Mouse (Mus musculus) bone marrow, adult 2 months (tissue): ENCODE data around the gene Disp3. TPM values are rescaled to one million over a fixed set of nuclear protein-coding genes. Genes with fewer than 3 reads are reported as not detected.

Experiments
- H3K27ac ChIP-seq: fragments of 200-500 bp; 2 replicates; pipeline ENCODE4 v1.5.1; 2012; ENCODE audit warnings: low read depth, mild to moderate bottlenecking, control low read depth, inconsistent platforms, low read length; ENCODE audit not compliant: control insufficient read depth, poor library complexity, insufficient read depth
- H3K4me1 ChIP-seq: fragments of 200-500 bp; 2 replicates; pipeline ENCODE4 v1.6.1; 2011; ENCODE audit warnings: low read length; ENCODE audit not compliant: control insufficient read depth, insufficient read depth
- H3K4me3 ChIP-seq: fragments of 200-500 bp; replicated peaks from 2 replicates; pipeline ENCODE3; 2011; ENCODE audit warnings: mild to moderate bottlenecking, low read depth, low read length, control low read depth; ENCODE audit not compliant: control insufficient read depth
- CTCF ChIP-seq: fragments of 200-500 bp; IDR thresholded peaks from 2 replicates; pipeline ENCODE4 v1.5.1; 2011; ENCODE audit warnings: low read length, control low read depth; ENCODE audit not compliant: control insufficient read depth, insufficient read depth
- POLR2A ChIP-seq: fragments of 200-500 bp; IDR thresholded peaks from 2 replicates; pipeline ENCODE4 v1.6.1; 2011; ENCODE audit warnings: low read depth, mild to moderate bottlenecking, control low read depth, low read length, borderline replicate concordance; ENCODE audit not compliant: control insufficient read depth
- WGBS: fragments of 180-500 bp; shearing (Covaris S2); methylation state at CpG from one replicate; pipeline ENCODE4 v1.1.7; 2018; 5-methylcytosine and 5-hydroxymethylcytosine counted together
- polyA plus RNA-seq: library from polyadenylated mRNA; stranded (reverse); fragments of >200 nt; gene quantifications from 2 replicates; pipeline ENCODE4 v1.2.4, GENCODE M21; 2011; ENCODE audit warnings: low replicate concordance; ENCODE audit not compliant: missing spikeins, insufficient read depth, insufficient read length

The Disp3 gene
- polyA plus RNA-seq, 1 experiment: not detected

DNA sequence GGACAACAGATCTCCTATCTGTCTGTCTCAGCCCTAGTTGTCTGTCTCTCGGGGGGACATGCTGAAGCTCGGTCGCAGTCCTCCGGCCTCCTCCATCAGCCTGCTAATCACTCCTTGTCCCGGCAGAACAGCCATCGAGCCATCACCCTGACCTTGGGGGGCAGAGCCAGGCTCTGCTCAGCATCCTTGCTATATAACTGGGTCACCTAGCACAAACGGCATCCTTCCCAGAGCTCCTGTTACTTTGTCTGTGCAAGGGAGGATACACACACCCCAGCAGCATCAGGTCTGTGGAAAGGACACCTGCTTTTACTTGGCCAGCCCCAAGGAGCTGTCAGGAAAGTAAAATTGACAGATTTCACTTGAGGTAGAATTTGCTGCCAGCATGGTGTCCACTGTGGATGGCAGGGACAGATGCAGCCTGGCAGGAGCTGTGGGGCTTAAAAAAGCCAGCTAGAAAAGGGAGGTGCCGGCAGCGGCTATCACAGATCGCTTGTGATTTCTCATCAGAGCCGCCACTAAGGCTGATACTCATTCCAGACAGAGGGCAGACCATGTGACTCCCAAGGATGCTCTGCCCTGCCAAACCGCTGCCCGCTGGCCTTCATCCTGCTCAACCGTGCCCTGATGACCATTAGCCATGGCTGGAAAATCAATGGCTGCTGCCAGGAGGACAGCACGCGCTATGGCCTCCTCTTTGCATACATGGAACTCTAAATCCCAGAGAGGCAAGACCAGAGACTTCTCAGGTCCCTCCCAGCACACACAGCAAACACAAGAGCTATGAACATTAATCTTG, 27.8 kb upstream of the Disp3 start:
- H3K4me1 ChIP-seq: no peaks in the 10 kb centered on the region; the same call in 1 of the 2 replicates
- 83% methylated on average over 16 of the region's 16 CpGs for WGBS

DNA sequence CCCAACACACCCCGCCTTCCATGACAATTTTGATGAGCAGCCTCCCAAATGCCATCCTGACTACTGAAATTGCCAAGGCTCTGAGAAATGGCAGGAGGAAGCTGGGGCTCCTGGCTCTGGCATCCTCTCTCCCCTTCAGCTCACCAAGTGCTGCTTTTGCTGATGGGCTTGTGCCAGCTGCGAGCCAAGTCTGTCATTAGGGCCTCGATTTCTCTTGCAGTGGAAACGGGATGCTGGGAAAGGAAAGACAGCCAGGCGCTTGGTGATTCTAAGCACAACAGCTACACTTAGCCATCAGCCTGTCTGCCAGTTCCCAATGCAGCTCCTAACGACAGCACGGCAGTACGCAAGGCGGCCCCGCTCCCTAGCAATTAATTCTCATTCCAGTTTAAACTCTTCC, 26.6 kb upstream of the Disp3 start:
- WGBS: 82% methylated on average over 10 of the region's 10 CpGs
- Histone ChIP-seq H3K4me1 (no peaks in the 10 kb centered on the region; the same call in 1 of the 2 replicates), H3K27ac (no peak overlapping the region), H3K4me3 (no peak overlapping the region)
- no peak for TF ChIP-seq CTCF
- no peak for TF ChIP-seq POLR2A

More for the DNA sequence above, 27.8 kb upstream of the Disp3 start:
- Histone ChIP-seq H3K27ac (no peak overlapping the region), H3K4me3 (no peak overlapping the region)
- TF ChIP-seq CTCF: no peak
- TF ChIP-seq POLR2A: no peak

DNA sequence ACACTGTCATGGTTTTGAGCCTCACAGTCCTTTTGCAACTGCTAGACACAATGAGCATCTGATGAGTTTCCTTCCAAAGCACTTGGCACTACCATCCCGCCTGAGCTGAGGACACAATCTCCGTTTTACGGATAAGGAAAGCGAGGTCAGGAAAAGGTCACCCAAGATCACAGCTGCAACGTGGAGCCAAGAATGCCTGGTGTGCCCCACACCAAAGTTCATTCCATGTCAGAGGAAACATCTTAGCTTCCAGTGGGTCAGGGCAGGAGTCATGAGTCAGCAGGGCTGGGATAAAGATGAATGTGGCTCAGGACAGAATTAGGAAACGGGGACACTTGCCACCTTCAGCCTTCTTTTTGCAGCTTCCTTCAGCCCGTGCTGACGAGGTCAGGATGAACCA, 25.8 kb upstream of the Disp3 start:
- Histone ChIP-seq H3K4me1 (no peaks in the 10 kb centered on the region; the same call in 1 of the 2 replicates), H3K4me3 (no peak overlapping the region), H3K27ac (no peak overlapping the region)
- no peak for TF ChIP-seq POLR2A
- TF ChIP-seq CTCF: no peak
- WGBS: 34% methylated on average over 8 of the region's 8 CpGs

DNA sequence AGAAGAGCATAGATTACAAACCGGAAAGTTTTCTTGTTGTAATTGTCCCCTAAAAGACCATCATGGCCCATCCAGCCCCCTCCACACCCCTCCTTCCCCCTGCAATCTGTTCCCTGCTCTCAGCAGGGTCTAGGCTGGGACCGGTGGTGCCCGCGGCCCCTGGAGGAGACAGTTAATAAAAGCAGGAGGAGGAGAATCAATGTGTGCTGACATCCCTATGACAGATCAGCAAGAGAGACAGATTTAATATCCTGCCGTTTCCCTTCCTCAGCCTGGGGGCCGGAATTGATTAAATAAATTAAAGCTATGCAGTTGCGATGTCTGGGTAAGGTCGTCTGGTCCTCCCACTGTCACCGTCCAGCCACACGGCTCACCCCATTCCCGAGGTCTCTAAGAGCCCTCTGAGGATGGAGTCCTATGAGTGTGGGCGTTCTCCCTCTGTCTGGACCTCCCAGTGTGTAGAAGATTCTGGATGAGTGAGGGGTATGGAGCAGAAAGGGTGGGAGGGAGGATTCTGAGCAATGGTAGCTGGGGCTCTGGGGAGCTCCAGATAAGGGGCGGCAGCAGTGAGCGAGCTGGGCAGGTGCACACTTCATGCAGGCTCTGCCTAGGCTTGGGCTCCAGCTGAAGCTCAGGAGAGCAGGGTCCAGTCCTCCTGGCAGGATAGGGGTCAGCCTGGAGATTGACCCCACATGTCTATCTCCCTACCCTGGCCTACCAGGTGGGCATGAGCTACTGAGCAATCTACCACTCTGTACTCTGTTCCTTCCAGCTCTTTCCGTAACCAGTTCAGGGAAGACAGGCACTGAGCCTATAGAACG, 24.7 kb upstream of the Disp3 start:
- Histone ChIP-seq H3K4me3 (no peak overlapping the region), H3K27ac (no peak overlapping the region), H3K4me1 (no peaks in the 10 kb centered on the region; the same call in 1 of the 2 replicates)
- 84% methylated on average over 16 of the region's 16 CpGs for WGBS
- TF ChIP-seq CTCF (no peak), POLR2A (no peak)

DNA sequence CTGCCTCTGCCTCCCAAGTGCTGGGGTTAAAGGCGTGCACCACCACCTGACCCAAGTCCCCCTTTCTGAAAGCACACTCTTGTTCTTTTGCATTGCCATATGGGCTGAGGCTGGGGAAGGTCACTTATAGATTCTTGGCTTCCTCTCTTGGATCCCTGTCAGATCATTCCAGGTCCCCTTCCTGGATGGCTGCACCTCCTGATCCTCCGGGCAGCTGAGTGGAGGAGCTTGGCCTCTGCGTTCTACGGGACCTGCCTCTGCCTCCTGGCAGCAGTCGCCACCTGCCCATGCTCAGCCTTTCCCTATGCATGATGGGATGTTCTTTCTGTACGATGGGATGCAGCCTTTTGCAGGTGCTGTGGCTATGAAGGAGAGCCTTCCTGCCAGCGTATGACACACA, 23.1 kb upstream of the Disp3 start:
- TF ChIP-seq POLR2A (no peak), CTCF (no peak)
- Histone ChIP-seq H3K4me1 (no peaks in the 10 kb centered on the region; the same call in 1 of the 2 replicates), H3K27ac (no peak overlapping the region), H3K4me3 (no peak overlapping the region)
- WGBS: 82% methylated on average over 7 of the region's 7 CpGs

DNA sequence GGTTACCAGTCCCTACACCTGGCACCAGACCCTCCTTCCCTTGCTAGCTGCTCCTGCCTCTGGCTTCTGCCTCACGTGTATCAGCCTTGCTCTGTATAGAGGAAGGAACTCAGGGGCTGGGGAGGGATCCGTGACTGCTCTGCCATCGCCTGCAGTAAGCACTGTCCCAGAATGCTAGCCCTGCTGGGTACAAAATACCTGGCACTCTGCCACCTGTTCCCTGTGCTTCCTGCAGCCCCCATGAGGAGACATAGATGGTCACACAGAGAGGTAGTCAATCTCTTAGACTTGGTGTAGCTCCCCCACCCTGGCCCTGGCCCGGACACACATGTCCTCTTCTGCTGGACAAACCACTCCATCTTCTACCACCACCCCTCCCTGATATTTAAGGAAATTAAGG, 22.4 kb upstream of the Disp3 start:
- no peak overlapping the region for H3K27ac ChIP-seq
- H3K4me3 ChIP-seq: no peak overlapping the region
- H3K4me1 ChIP-seq: no peaks in the 10 kb centered on the region; the same call in 1 of the 2 replicates
- 30% methylated on average over 4 of the region's 4 CpGs for WGBS
- no peak for TF ChIP-seq CTCF
- no peak for TF ChIP-seq POLR2A

DNA sequence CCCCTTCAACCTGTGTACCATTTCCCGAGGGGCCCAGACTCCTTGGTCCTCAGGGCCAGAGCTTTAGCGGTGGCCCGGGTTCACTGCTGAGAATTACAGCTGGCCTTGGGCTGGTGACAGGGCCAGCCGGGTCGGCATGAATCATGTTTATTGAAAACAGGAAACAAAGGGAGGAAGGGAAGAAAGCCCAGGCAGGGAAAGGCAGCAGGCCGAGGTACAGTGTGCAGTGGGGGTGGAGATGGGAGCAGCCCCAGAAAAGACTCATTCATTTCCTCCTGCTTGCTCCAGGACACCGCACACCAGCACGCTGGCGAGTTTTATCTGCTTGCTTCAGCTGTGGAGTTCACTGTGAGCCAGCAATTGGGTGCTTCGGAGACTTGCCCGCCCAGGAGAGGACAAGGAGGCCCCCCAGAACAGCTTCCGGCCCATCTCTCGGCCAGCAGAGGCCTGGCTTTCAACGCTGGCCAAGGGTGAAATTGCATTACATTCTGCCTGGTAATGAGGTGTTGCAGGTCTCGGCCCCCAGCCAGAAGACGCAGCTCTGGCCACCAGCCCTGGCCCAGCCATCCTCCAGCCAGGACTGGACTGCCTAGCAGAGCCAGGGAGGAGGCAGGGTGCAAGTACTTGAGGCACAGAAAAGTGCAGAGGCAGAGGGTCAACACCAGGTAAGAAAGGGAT, 18.8 kb upstream of the Disp3 start:
- TF ChIP-seq CTCF: no peak
- TF ChIP-seq POLR2A: no peak
- 8% methylated on average over 16 of the region's 16 CpGs for WGBS

DNA sequence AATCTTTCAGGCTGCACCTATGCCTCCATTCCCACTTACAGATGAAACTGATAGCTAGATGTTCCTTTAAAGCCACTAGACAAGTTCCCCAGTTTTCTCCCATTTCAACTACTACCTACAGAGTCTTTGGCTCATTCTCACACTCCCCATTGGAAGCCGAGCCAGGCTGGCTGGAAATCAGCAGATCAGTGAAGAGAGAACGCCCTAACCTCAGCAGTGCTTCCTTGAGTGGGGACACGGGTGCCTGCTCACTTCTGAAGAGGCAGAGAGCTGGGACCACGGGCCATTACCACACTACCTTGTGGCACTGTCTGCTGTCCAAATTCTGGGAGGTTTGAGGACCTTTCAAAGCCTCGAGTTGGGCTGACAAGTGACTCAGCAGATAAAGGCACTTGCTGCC, 11.0 kb upstream of the Disp3 start:
- 37% methylated on average over 5 of the region's 5 CpGs for WGBS
- Histone ChIP-seq H3K27ac (no peak overlapping the region), H3K4me3 (no peak overlapping the region), H3K4me1 (peaks cover 2% of the 10 kb centered on the region; the same call in 1 of the 2 replicates)
- TF ChIP-seq CTCF (no peak), POLR2A (no peak)

More for the DNA sequence above, 18.8 kb upstream of the Disp3 start:
- Histone ChIP-seq H3K4me3 (no peak overlapping the region), H3K27ac (peak overlapping the region; percentile 24; the same call in 1 of the 2 replicates), H3K4me1 (no peaks in the 10 kb centered on the region; the same call in 1 of the 2 replicates)
